Mouse (Mus musculus) lung, postnatal 10 days (tissue): ENCODE results near the gene Kif21b.

ENCODE experiments used
- DNase-seq: peaks from one replicate; pipeline ENCODE4 v3.0.0; 2021

The Kif21b gene

GRCm38 (mm10) chr1:136160930-136161329 is 29.7 kb downstream of the Kif21b start:
- DNase-seq = no peak

- no peak for DNase-seq
Observed at GRCm38 (mm10) chr1:136161333-136161921, 30.2 kb downstream of the Kif21b start.

- no peak for DNase-seq
Observed at GRCm38 (mm10) chr1:136165436-136165835, 34.2 kb downstream of the Kif21b start.

- peak; percentile 43 for DNase-seq
Observed at GRCm38 (mm10) chr1:136167657-136168056, 36.5 kb downstream of the Kif21b start.

GRCm38 (mm10) chr1:136170109-136170508 is 38.9 kb downstream of the Kif21b start:
- peak; percentile 86 for DNase-seq

GRCm38 (mm10) chr1:136172696-136173095 is 41.5 kb downstream of the Kif21b start:
- no peak for DNase-seq

GRCm38 (mm10) chr1:136174101-136174606 is 43.0 kb downstream of the Kif21b start:
- DNase-seq = peak; percentile 41

GRCm38 (mm10) chr1:136175183-136175582 is 44.0 kb downstream of the Kif21b start:
- DNase-seq = peak; percentile 63

- DNase-seq = peak; percentile 63
Observed at GRCm38 (mm10) chr1:136177085-136177484, 45.9 kb downstream of the Kif21b start.

- DNase-seq = peak; percentile 75
Observed at GRCm38 (mm10) chr1:136178741-136179140, 47.6 kb downstream of the Kif21b start.

GRCm38 (mm10) chr1:136179511-136180001 is 48.4 kb downstream of the Kif21b start:
- DNase-seq = no peak

- DNase-seq = no peak
Observed at GRCm38 (mm10) chr1:136190033-136190432, 58.8 kb downstream of the Kif21b start.

GRCm38 (mm10) chr1:136212803-136213202 is 81.6 kb downstream of the Kif21b start, which contains the start of gene Mroh3:
Mroh3 (minus strand) TSS chr1:136212828.
- peak; percentile 50 for DNase-seq

- DNase-seq = no peak
Observed at GRCm38 (mm10) chr1:136214304-136214703, 83.1 kb downstream of the Kif21b start.

- DNase-seq = peak; percentile 44
Observed at GRCm38 (mm10) chr1:136220037-136220871, 89.1 kb downstream of the Kif21b start.

GRCm38 (mm10) chr1:136222386-136222785 is 91.2 kb downstream of the Kif21b start:
- no peak for DNase-seq

GRCm38 (mm10) chr1:136223758-136224342 is 92.7 kb downstream of the Kif21b start:
- DNase-seq = no peak

GRCm38 (mm10) chr1:136225846-136226245 is 94.7 kb downstream of the Kif21b start:
- no peak for DNase-seq

GRCm38 (mm10) chr1:136226626-136227025 is 95.4 kb downstream of the Kif21b start:
- DNase-seq = no peak
